ENCODE assay signal across 17 mouse cellular contexts in genomic region chr5:111449700-111450099, GRCm38 (mm10). TPM values are rescaled to one million over a fixed set of nuclear protein-coding genes. Genes with fewer than 3 reads are reported as not detected.
DNase-seq lines count a peak whose midpoint lies in the region; ATAC-seq and TF ChIP-seq lines count a peak whose summit lies in the region.
"Had no signal": no experiment of that assay in that cellular context is flagged by ENCODE, and none has a peak within 500 bp of the region (broad histone marks: within the 10 kb centered on the region; RNA-seq: fewer than 3 reads in every experiment).

No protein-coding gene starts in this region.

- peaks cover 4% of the 10 kb centered on the region; the same call in 1 of the 2 replicates for H3K27me3 ChIP-seq in heart, embryonic 11.5 days (ENCODE audit: control insufficient read depth, insufficient read depth, low read length)
- H3K27me3 ChIP-seq: embryonic facial prominence, embryonic 12.5 days; neural tube, embryonic 12.5 days had no signal

- peaks cover 18% of the 10 kb centered on the region for H3K4me1 ChIP-seq in bone marrow macrophage, adult 2 months (ENCODE audit: control insufficient read depth, insufficient read depth, low read length)
- H3K4me1 ChIP-seq in heart, embryonic 11.5 days (ENCODE audit: control insufficient read depth, insufficient read depth, low read length): no peaks in the 10 kb centered on the region

- no peak overlapping the region for H3K9ac ChIP-seq in heart, embryonic 11.5 days (ENCODE audit: low read depth, low read length)
- H3K9ac ChIP-seq: embryonic facial prominence, embryonic 12.5 days; neural tube, embryonic 12.5 days had no signal

- H3K4me2 ChIP-seq in heart, embryonic 11.5 days: no peak overlapping the region
- H3K4me2 ChIP-seq: embryonic facial prominence, embryonic 12.5 days; neural tube, embryonic 12.5 days had no signal

- no peak for TF ChIP-seq CTCF in bone marrow macrophage, adult 2 months (IDR thresholded peaks at IDR 0.05; ENCODE audit: low read depth, low read length)

- no peak overlapping the region for H3K4me3 ChIP-seq in bone marrow macrophage, adult 2 months (ENCODE audit: insufficient read depth, low read length)
- no peak overlapping the region for H3K4me3 ChIP-seq in heart, embryonic 11.5 days (ENCODE audit: low read depth, low read length)
- H3K4me3 ChIP-seq: embryonic facial prominence, embryonic 12.5 days; neural tube, embryonic 12.5 days had no signal

- ATAC-seq in megakaryocyte, adult 5-6 weeks (ENCODE audit: poor library complexity, severe bottlenecking): 0 out of 2 replicates have a peak, but pooled peaks have one; percentile 26
- ATAC-seq in heart, embryonic 11.5 days (replicated peaks; ENCODE audit: insufficient number of reproducible peaks, low FRiP score, low TSS enrichment): no peak

- H3K36me3 ChIP-seq in heart, embryonic 11.5 days (ENCODE audit: control insufficient read depth, insufficient read depth, low read length): 0 out of 2 replicates have a peak, but pooled peaks cover 2% of the 10 kb centered on the region

- WGBS in heart, embryonic 11.5 days (ENCODE audit: insufficient replicate concordance): 45% methylated on average over 8 of the region's 8 CpGs

- peak overlapping the region; percentile 55 for H3K27ac ChIP-seq in bone marrow macrophage, adult 2 months (ENCODE audit: insufficient read depth, low read depth, low read length)
- H3K27ac ChIP-seq in heart, embryonic 11.5 days (ENCODE audit: low read depth, low read length): no peak overlapping the region
- H3K27ac ChIP-seq: embryonic facial prominence, embryonic 12.5 days; neural tube, embryonic 12.5 days had no signal

- DNase-seq in frontal cortex, adult 2 months (ENCODE audit: extremely low spot score in 1 of 2, low spot score in 1 of 2): peak; percentile 53 to 82
- DNase-seq in frontal cortex, postnatal 14 days (ENCODE audit: low spot score in 2 of 2): no peak
- peak; percentile 59 to 71 for DNase-seq in frontal cortex, postnatal 36 days (ENCODE audit: low spot score in 2 of 2)
- DNase-seq in c-Kit-positive CD71-positive TER-119-positive erythroid progenitor cells, embryonic 14.5 days (ENCODE audit: low spot score): no peak
- DNase-seq in spleen, postnatal 4 days (ENCODE audit: low spot score in 2 of 2): no peak
- DNase-seq: adrenal gland, adult 2 months; cerebellum, adult 18-20 months; gastrocnemius, postnatal 25 days; heart, postnatal 36 days; kidney, postnatal 10 days; liver had no signal

- H3K9me3 ChIP-seq in heart, embryonic 11.5 days (replicated peaks; ENCODE audit: control insufficient read depth, low read length): no peaks in the 10 kb centered on the region
- H3K9me3 ChIP-seq: embryonic facial prominence, embryonic 12.5 days; neural tube, embryonic 12.5 days had no signal

- TF ChIP-seq POLR2A in bone marrow macrophage, adult 2 months (IDR thresholded peaks at IDR 0.05; ENCODE audit: borderline replicate concordance, low read depth, low read length): no peak

RNA-seq across cellular contexts. Expression of gene Mn1, which starts 32.5 kb away (rescaled TPM):
- polyA plus RNA-seq in frontal cortex, adult 2 months (2012; rRNA removed): 11.9 and 12.7 TPM in 2 replicates
- polyA plus RNA-seq in bone marrow macrophage, adult 2 months (2012; ENCODE audit: insufficient read depth, insufficient read length, missing spikeins): 0.08 and 0.12 TPM in 2 replicates
- total RNA-seq in megakaryocyte, adult 5-6 weeks (2015): 0.27 TPM in 1 of 2 replicates, not detected in the other
- total RNA-seq in megakaryocyte, adult 5-6 weeks (2017): 0.12 and 0.15 TPM in 2 replicates
- 6.6 and 7.1 TPM in 2 replicates for polyA plus RNA-seq in heart, embryonic 11.5 days (2014; fragmentation: Nextera tagmentation; extraction: Ambion mirVana)
- total RNA-seq: MEL had no signal

Comparison
In these comparisons a context has a peak if more than half of its experiments do, and no peak if none do; other contexts are left out.
1. DNase-seq: peak in frontal cortex, adult 2 months (2 of 2) and frontal cortex, postnatal 36 days (2 of 2); none in frontal cortex, postnatal 14 days (0 of 2), c-Kit-positive CD71-positive TER-119-positive erythroid progenitor cells, embryonic 14.5 days (single experiment) and spleen, postnatal 4 days (0 of 2).